Mouse (Mus musculus) forelimb bud, embryonic 11.5 days (tissue): ENCODE data around the gene Ms4a4d.
"Not testable (repeated sequence)": the region's sequence is repeated elsewhere in the genome, so short reads cannot be mapped to it uniquely, and the experiment has no call there.

Experiments
- DNase-seq: peaks from one replicate; pipeline ENCODE4 v3.0.0-alpha.2; 2012; ENCODE audit warnings: low read depth, low spot score

The Ms4a4d gene

DNA sequence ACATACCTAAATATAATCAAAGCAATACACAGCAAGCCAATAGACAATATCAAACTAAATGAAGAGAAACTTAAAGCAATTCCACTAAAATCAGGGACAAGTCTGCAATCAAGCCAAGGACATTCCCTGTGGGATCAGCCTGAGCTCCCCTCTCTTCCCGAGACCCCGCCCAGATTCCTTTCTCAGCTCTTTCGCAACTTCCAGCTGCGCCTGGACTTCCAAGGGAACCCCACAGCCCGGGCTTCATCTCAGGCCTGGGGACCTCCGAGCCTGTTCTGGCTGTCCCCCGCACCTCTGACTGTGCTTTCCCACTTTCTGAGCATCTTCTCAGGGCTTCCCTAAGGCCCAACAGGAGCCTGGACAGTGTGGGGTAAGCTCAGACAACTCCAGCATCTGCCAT is at the start of gene Ms4a4d:
Gene Ms4a4d, plus strand, starts transcription at position 209 of the 400 bp plus-strand sequence.
- no peak for DNase-seq

DNA sequence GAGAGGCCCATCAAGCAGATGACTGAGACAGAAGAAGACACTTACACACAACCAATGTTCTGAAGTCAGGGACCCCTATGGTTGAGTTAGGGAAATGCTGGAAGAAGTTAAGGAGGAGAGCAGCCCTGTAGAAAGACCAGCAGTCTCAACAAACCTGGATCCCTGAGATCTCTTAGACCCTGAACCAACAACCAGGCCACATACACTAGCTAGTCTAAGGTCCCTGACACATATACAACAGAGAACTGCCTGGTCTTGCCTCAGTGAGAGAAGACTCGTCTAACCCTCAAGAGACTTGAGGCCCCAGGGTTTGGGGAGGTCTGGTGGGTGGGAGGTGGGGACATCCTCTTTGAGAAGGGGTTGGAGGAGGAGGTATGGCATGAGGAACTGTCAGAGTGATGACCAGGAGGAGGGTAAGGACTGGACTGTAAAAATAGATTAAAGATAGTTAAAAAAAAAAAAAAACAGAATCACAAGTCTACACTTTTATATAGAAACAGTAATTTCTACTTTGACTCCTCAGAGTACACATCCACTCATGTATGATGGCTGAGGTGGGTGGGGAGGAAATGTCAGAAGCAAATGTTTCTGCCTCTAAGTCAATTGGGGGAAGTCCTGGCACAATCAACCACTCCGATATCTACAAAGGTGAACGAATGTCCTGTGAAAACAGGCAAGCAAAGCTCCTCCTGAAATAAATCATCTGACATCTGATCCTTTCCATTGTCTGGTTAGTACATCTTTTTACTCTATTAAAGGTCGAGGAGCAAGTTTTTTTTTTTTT is 45.0 kb upstream of the Ms4a4d start:
- no peak for DNase-seq

DNA sequence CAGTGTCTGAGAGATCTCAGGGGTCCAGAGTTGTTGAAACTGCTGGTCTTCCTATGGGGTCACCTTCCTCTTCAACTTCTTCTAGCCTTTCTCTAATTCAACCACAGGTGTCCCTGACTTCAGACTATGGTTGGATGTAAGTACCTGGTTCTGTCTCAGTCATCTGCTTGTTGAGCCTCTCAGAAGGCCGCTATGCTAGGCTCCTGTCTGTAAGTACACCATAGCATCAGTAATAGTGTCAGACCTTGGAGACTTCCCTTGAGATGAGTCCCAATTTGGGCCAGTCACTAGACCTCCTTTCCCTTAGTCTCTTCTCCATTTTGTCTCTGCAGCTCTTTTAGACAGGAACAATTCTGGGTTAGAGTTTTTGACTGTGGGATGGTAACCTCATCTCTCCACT is 43.9 kb upstream of the Ms4a4d start:
- no peak for DNase-seq

DNA sequence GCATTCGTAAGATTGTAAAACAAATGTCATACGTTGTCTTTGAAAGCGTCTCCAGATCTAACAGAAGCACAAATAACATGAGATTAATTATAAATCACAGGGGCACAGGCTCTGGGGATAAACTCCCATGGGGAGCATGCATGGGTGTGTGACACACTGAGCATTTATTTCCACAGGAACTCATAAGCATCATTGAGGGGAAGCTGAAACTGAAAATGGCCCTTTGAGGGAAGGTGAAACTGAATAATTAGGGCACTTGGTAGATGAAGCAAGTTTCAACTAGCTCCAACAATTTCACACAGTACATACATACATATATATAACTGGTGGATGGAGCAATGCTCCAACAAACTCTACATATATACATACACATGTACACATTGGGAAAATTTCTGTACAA is 42.1 kb upstream of the Ms4a4d start:
- no peak for DNase-seq

DNA sequence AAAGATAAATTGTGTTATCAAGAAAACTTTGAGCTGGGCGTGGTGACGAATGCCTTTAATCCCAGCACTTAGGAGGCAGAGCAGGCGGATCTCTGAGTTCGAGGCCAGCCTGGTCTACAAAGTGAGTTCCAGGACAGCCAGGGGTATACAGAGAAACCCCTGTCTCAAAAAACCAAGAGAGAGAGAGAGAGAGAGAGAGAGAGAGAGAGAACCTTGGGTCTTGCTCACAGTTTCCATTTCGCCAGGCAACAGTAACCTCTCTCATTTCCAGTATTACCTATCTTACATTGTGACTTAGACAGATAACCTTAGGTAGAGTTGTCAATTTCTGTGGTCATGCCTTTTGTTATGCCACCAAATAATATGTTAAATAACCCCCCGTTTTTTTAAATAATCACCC is 40.2 kb upstream of the Ms4a4d start:
- no peak for DNase-seq

DNA sequence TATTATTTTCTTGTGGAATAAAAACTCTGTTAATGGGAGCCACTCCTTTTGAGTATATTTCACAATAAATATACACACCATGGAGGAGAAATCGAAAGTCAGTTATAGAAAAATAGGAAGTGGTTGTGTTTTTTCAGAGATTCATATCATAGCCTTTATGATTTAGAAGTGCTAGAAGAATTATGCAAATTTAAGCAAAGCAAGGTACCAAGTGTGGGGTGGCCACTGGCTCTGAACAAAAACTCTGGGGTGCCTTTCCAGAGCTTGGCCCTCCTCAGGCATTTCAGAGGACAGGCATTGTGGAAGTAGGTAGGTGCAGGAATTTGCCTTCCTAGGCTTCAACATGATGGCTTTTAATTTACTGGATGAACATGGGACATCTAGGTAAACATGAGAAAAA is 39.3 kb upstream of the Ms4a4d start:
- not testable (repeated sequence) for DNase-seq

DNA sequence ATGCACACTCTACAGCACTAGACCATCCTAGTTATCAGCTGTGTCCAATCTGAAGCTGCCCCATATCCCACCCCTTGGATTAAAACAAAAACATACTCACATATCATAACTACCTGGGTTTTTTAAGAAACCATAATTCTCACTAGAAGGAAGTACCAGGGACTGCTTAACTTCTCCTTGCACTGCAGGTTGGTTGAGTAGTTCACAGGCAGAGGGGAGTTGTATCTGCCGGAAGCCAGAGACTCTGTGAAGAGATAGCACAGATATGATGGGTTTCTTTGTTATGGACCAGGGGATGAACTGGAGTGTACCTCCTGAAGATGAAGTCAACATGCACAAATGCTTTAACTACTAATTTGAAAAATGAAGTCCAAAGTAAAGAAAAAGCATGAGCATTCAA is 35.8 kb upstream of the Ms4a4d start:
- no peak for DNase-seq

DNA sequence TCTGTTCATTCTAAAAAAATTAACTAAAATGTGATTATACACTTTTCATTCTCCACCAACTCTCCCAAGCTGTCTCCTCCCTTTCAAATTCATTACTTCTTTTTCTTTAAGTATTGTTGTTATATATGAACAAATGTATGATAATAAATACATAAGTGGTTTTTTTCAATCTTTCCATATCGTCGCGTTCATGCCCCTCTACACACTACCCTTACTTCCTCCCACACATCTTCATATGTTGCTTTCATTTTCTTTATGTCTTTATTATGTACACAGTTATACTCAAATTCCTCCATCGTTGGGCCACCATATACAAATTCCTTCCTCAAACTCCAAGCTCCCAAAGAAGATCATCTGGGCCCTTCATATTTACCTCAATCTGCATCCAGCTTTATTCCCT is 35.3 kb upstream of the Ms4a4d start:
- DNase-seq = no peak

DNA sequence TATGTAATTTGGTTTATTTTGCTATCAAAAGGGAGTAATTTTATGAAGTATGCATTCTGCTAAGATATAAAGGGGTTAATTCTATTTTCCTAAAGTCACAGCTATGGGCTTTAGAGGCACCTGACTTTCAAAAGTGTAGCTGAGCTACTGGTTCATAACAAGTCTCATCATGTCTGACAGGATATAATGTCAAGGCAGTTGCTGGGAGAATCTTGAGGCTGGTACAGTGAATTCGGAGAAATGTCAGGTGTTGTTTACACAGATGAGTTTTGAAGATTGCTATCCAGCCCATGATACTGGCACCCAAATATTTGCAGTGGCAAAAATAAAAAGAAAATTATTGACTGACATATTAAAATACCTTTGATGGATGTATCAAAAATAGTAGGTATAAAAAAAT is 31.7 kb upstream of the Ms4a4d start:
- DNase-seq = no peak

DNA sequence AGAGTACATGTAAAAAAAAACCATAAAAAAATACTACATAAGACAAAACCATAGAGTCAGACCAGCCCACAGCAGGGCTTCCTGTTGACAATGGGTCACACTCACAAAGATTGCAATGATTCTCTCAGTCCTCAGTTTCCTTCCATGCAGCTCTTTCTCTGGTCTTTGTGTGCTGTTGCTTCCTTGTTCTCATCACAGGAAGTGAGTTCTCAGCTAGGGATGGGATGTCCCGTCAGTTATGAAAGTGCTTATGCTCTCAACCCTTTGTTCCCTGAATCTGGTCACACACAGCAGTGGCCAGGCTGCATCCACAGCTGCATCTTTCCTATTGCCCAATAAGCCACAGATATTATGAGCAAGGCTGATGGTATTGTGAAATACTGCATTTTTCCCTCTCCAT is 23.1 kb upstream of the Ms4a4d start:
- DNase-seq = no peak

DNA sequence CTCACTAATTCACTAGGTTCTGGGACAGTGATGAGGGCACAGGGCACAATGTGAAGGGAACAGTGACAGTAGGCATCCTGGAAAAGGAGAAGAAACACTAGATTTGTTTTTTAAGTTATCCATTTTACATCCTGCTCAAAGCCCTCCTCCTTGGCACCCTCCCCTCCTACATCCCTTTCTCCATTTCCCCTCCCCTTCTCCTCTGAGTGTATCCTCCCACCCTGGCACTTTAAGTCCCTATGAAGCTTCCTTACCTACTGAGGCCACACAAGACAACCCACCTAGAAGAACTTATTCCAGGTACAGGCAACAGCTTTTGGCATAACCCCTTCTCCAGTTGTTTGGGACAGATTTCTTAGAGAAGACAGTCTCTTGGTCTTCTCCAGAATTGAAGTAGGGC is 20.4 kb upstream of the Ms4a4d start, which contains the start of gene Ms4a6b:
Gene Ms4a6b, plus strand, starts transcription at position 267 of the 400 bp plus-strand sequence.
- DNase-seq = no peak

DNA sequence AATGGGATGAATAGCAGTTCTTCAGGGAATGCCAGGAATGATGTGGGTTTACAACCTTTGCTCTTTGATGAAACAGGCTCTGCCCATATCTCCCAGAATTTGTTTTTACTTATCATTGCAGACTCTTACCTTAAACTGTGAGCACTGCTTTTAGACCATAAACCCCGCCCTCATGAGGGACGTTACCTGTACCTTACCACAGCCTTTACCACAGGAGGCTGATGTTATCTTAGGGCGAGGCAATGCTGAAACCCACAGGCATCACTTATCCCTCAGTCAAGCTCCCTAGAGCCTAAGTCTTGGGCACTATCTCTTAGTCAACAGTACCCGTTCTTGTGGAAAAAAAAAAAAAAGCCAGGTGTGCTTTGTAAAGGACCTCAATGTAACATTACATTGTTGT is 19.8 kb upstream of the Ms4a4d start:
- no peak for DNase-seq

DNA sequence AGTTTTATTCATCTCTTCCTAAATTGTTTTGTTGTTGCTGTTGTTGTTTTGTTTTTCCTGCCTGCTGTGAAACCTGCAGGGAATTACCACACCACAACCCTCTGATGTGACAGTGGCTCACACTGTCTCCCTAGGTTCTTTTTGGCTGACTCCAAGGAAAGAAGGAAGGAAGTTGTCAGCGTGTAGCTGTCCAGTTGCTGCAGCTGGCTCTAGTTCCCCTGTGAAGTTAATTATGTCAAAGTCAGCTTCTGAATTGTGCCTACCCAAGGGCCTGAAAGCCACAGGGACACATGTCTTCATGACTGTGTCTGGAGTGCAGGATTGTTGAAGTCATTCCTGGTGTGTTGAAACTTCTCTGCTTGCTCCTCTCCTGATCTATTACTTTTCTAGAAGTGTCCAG is 19.2 kb upstream of the Ms4a4d start:
- DNase-seq = not testable (repeated sequence)

DNA sequence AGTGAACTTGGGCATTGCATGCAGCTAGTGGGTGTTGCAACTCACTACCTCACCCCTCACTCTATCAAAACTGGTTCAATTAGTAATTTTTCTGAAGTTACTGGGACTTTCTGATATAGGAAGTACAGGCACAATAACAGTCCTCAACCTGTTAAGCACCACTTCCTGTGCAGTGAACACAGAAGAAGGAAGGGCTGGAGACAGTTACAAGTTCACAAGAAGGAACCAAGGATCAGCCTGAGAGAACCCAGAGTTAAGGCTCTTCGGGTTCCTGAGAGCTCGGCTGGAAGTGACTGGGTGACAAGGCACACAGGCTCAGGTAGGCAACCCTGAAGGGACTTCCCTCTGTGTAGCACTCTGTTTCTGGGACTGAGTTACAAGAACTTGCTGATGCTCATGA is 18.2 kb upstream of the Ms4a4d start:
- DNase-seq = not testable (repeated sequence)

DNA sequence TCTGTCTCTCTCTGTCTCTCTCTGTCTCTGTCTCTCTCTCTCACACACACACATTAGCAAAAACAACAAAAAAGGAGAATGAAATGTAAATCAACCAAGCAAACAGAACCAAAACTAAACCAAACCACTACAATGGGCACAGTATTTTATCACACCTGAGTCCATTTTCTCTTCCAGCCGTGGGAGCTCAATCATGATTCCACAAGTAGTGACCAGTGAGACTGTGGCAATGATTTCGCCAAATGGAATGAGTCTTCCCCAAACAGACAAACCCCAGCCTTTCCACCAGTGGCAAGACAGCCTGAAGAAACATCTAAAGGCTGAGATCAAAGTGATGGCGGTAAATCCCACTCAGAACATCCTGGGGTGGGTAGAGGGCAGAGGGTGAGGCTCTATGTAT is 16.5 kb upstream of the Ms4a4d start:
- no peak for DNase-seq

DNA sequence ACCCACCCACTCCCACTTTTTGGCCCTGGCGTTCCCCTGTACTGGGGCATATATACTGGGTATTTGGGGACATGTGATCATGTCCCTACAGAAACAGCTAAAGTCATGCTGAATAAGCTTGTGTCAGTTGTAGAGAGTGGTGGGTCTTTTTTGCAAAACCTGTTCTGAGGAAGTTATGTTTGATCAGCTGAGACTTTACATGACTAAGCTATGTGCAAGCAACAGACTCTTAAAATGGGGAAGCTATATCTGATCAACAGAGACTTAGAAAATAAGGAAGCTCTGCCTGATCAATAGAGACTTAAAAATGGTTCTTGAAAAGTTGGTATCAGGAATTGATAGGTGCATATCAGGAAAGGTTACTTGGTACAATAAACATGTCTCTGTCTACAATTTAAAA is 3.2 kb upstream of the Ms4a4d start:
- DNase-seq = no peak

DNA sequence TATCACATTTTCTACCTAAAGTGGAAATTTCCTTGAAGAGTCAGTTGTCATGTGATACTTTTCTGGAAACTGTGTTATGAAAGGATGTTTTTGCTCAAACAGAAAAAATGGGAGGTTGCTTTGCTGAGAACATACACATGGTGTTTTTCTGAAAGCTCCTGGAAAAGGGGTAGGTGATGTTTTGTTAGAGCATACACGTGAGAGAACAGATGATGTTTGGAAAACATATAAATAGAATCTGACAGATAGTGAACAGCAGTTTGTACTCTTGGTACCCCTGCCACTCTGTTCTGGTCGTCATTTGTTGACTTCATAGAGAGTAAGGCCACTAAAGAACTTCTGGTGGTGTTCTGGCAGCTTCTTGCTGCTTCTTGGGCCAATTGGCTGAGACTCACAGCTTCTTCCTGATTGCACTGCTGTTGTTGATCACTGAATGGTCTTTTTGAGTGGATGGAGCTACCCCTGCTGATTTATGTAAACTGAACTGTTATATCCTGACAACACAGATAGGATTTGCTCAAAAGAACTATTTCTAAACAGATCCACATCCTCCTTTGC is 2.6 kb upstream of the Ms4a4d start:
- no peak for DNase-seq

DNA sequence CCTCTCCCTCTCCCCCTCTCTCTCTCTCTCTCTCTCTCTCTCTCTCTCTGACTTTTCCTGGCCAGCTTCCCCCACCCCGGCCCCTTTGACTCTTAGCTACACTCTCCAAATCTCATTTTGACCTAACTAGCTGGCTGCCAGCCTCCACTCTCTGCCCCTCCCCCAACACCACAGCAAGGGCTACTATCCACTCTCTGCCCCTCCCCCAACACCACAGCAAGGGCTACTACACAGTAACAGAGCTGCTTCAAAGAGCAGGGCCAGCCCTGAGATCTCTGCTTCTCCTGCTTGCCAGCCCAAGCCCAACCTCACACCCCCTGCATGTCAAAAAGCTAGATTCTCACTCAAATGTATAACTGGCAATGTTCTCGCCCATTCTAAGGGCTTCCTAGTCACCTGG is 735 bp downstream of the Ms4a4d start:
- peak; percentile 26 for DNase-seq

DNA sequence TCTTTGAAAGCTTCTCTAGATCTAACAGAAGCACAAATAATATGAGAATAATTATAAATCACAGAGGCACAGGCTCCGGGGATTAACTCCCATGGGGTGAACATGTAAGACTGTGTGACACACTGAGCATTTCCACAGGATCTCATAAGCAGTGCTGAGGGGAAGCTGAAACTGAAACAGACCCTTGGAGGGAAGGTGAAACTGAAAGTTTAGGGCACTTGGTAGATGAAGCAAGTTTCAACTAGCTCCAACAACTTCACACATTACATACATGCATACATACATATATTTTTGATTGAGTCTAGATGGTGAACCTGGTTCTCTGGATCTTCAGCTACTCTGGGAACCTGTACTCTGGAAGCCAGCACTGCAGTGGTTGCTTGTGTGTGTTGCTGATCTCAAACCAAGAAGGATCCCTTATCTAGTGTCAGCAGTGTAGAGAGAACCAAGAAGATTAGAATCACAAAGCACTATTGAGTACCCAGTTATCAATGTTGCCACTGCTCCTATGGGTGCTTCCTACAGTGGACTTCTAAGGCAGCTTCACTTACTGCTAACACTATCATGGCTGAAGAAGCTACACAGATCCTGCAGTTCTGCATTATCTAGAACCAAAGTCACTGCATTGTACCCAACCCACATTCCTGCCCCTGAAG is 3.7 kb downstream of the Ms4a4d start:
- not testable (repeated sequence) for DNase-seq

DNA sequence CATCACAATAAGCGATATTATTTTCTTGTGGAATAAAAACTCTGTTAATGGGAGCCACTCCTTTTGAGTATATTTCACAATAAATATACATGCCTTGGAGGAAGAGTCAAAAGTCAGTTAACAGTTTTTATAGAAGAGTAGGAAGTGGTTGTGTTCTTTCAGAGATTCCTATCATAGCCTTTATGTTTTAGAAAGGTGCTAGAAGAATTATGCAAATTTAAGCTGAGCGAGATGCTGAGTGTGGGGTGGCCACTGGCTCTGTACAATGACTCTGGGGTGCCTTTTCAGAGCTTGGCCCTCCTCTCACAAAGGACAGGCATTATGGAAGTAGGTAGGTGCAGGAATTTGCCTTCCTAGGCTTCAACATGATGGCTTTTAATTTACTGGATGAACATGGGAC is 7.8 kb downstream of the Ms4a4d start:
- DNase-seq = not testable (repeated sequence)

DNA sequence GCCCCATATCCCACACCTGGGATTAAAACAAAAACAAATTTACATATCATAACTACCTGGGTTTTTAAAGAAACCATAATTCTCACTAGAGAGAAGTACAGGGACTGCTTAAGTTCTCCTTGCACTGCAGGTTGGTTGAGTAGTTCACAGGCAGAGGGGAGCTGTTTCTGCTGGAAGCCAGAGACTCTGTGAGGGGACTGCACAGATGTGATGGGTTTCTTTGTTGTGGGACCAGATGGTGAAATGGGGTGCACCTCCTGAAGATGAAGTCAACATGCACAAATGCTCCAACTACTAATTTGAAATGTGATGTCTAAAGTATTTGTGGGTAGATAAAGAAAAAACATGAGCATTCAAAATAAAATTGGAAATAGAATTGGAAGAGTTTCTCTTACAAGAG is 11.3 kb downstream of the Ms4a4d start:
- DNase-seq = no peak

DNA sequence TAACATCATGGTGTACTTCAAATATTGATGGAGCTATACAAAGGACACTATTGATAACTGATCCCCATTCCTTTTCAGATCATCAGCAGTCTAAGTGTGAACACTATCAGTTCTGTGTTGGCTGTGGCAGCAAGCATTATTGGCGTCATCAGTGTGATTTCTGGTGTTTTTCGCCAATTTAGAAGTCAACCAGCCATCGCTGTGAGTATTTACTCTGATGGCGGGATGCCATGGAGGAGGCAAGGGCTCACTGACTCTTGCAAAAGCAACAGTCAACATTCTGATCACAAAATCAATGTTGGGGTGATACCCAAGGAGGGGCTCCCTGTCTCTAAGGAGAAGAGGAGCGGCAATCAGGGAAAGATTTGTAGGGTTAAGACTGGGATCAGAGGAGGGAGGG is 18.1 kb downstream of the Ms4a4d start:
- DNase-seq = no peak

DNA sequence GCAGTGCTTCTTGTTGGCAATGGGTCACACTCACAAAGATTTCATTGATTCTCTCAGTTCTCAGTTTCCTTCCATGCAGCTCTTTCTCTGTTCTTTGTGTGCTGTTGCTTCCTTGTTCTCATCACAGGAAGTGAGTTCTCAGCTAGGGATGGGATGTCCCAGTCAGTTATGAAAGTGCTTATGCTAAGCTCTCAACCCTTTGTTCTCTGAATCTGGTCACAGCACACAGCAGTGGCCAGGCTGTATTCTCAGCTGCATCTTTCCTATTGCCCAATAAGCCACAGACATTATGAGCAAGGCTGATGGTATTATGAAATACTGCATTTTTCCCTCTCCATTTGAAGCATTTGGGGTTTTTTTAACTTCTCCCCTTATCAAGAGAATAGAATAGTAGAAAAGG is 23.0 kb downstream of the Ms4a4d start:
- not testable (repeated sequence) for DNase-seq
